Mouse (Mus musculus) E14TG2a.4 (cell line): ENCODE data around the gene Dmkn.

Source experiments
- CTCF ChIP-seq: conservative IDR thresholded peaks from 2 replicates; pipeline ENCODE4 v1.5.1; 2014; ENCODE audit warnings: low read length
- NANOG ChIP-seq: IDR thresholded peaks from 2 replicates; pipeline ENCODE4 v1.6.1; 2014; ENCODE audit warnings: borderline replicate concordance, low read length, mixed read lengths
- POU5F1 ChIP-seq: IDR thresholded peaks from 2 replicates; pipeline ENCODE4 v1.6.1; 2014; ENCODE audit warnings: low read length, borderline replicate concordance

DNA sequence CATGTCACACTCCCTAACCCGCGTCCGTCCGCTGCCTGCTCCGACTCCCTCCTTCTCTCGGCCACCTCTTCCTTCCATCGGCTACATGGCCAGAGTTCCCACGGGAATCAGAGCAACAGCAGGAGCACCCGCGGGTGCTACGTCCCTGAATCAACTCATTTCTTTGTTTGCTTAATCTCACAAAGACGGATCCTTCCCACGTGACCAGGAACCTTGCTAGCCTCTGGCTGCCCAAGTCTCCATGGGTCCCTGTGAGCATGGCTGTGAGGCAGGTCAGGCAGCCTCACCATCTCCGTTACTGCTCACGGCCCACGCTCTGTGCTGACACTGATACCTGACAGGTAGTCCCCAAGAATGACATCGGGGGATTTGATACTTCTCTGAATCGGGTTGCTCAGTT is 60.1 kb downstream of the Dmkn start, which contains the start of gene Ffar2:
- no peak for TF ChIP-seq CTCF
- no peak for TF ChIP-seq NANOG
- TF ChIP-seq POU5F1: no peak
